Mouse (Mus musculus) adrenal gland (tissue): ENCODE results near the gene Hes2.

Experiments
- intact Hi-C: fragments of 180-260 bp; cut with DNase I; formaldehyde crosslinking; loops from one replicate; pipeline ENCODE4 v1.15.1; 2025

Gene Hes2

GRCm38 (mm10) chr4:152184353-152185035 is 25.8 kb downstream of the Hes2 start:
- intact Hi-C loops = no loop called here

- intact Hi-C loops = no loop called here
These were observed 26.5 kb downstream of the Hes2 start for GRCm38 (mm10) chr4:152185137-152185509.

- intact Hi-C loops = no loop called here
These were observed 27.0 kb downstream of the Hes2 start for GRCm38 (mm10) chr4:152185510-152186204.

- intact Hi-C loops = no loop called here
These were observed 27.8 kb downstream of the Hes2 start for GRCm38 (mm10) chr4:152186205-152187082.

GRCm38 (mm10) chr4:152187142-152187541 is 28.5 kb downstream of the Hes2 start:
- intact Hi-C loops = no loop called here

- intact Hi-C loops = no loop called here
These were observed 30.0 kb downstream of the Hes2 start for GRCm38 (mm10) chr4:152188651-152189050.

GRCm38 (mm10) chr4:152189071-152189470 is 30.4 kb downstream of the Hes2 start:
- intact Hi-C loops = no loop called here

- intact Hi-C loops = no loop called here
These were observed 31.0 kb downstream of the Hes2 start for GRCm38 (mm10) chr4:152189691-152190090.

- intact Hi-C loops = no loop called here
These were observed 31.5 kb downstream of the Hes2 start for GRCm38 (mm10) chr4:152190096-152190653.

GRCm38 (mm10) chr4:152190701-152191100 is 32.0 kb downstream of the Hes2 start:
- intact Hi-C loops = no loop called here

- intact Hi-C loops = no loop called here
These were observed 33.9 kb downstream of the Hes2 start for GRCm38 (mm10) chr4:152192569-152192968.

- intact Hi-C loops = no loop called here
These were observed 36.0 kb downstream of the Hes2 start for GRCm38 (mm10) chr4:152194476-152195175.

- intact Hi-C loops = no loop called here
These were observed 37.6 kb downstream of the Hes2 start for GRCm38 (mm10) chr4:152196276-152196675.

GRCm38 (mm10) chr4:152197545-152197944 is 38.9 kb downstream of the Hes2 start:
- intact Hi-C loops = no loop called here

GRCm38 (mm10) chr4:152199617-152200016 is 41.0 kb downstream of the Hes2 start:
- intact Hi-C loops = no loop called here

GRCm38 (mm10) chr4:152201492-152201891 is 42.8 kb downstream of the Hes2 start:
- intact Hi-C loops = no loop called here

- intact Hi-C loops = no loop called here
These were observed 43.8 kb downstream of the Hes2 start for GRCm38 (mm10) chr4:152202418-152202817.

GRCm38 (mm10) chr4:152202905-152203304 is 44.2 kb downstream of the Hes2 start:
- intact Hi-C loops = no loop called here

- intact Hi-C loops = no loop called here
These were observed 46.0 kb downstream of the Hes2 start for GRCm38 (mm10) chr4:152204663-152205062.

GRCm38 (mm10) chr4:152206199-152206598 is 47.5 kb downstream of the Hes2 start:
- intact Hi-C loops = no loop called here

- intact Hi-C loops = no loop called here
These were observed 51.0 kb downstream of the Hes2 start for GRCm38 (mm10) chr4:152209623-152210022.
